Mouse (Mus musculus) neural tube, embryonic 15.5 days (tissue): Measurements from ENCODE around the gene Wdr49. TPM values are rescaled to one million over a fixed set of nuclear protein-coding genes. Genes with fewer than 3 reads are reported as not detected.

ENCODE experiments used
- ATAC-seq: fragments of 200-750 bp; cut with Nextera tagmentation; 2 replicates; pipeline ENCODE4 v1.8.0; 2017; ENCODE audit warnings: mild to moderate bottlenecking, moderate TSS enrichment, moderate library complexity; ENCODE audit not compliant: low FRiP score
- H3K27ac ChIP-seq: fragments of 300-500 bp; sonication (generic); replicated peaks from 2 replicates; pipeline ENCODE4 v1.5.1; 2015; ENCODE audit warnings: mild to moderate bottlenecking, inconsistent platforms
- H3K27me3 ChIP-seq: fragments of 300-500 bp; sonication (generic); replicated peaks from 2 replicates; pipeline ENCODE4 v1.6.1; 2015; ENCODE audit warnings: inconsistent platforms
- H3K36me3 ChIP-seq: fragments of 300-500 bp; sonication (generic); 2 replicates; pipeline ENCODE4 v1.6.1; 2015; ENCODE audit warnings: inconsistent platforms
- H3K4me1 ChIP-seq: fragments of 300-500 bp; sonication (generic); 2 replicates; pipeline ENCODE4 v1.6.1; 2015; ENCODE audit warnings: inconsistent platforms
- H3K4me2 ChIP-seq: fragments of 300-500 bp; sonication (generic); 2 replicates; pipeline ENCODE4 v1.6.1; 2015; ENCODE audit warnings: inconsistent platforms, mild to moderate bottlenecking, moderate library complexity
- H3K4me3 ChIP-seq: fragments of 300-500 bp; sonication (generic); replicated peaks from 2 replicates; pipeline ENCODE4 v1.5.1; 2015; ENCODE audit warnings: mild to moderate bottlenecking, inconsistent platforms
- H3K9ac ChIP-seq: fragments of 300-500 bp; sonication (generic); replicated peaks from 2 replicates; pipeline ENCODE4 v1.6.1; 2015; ENCODE audit warnings: mild to moderate bottlenecking, inconsistent platforms
- H3K9me3 ChIP-seq: fragments of 300-500 bp; sonication (generic); replicated peaks from 2 replicates; pipeline ENCODE4 v1.6.1; 2016; ENCODE audit warnings: inconsistent platforms
- WGBS: fragments of 180-500 bp; shearing (Covaris S2); methylation state at CpG from one replicate; pipeline ENCODE4 v1.1.7; 2015; ENCODE audit warnings: mixed read lengths; 5-methylcytosine and 5-hydroxymethylcytosine counted together
- polyA plus RNA-seq: library from polyadenylated mRNA; unstranded; fragments of >200 nt; fragmentation: Nextera tagmentation; extraction: Ambion mirVana; gene quantifications from 2 replicates; pipeline ENCODE4 v1.2.1, GENCODE M21; 2015

Gene Wdr49
- polyA plus RNA-seq, result 0.20 and 0.28 TPM in 2 replicates

DNA sequence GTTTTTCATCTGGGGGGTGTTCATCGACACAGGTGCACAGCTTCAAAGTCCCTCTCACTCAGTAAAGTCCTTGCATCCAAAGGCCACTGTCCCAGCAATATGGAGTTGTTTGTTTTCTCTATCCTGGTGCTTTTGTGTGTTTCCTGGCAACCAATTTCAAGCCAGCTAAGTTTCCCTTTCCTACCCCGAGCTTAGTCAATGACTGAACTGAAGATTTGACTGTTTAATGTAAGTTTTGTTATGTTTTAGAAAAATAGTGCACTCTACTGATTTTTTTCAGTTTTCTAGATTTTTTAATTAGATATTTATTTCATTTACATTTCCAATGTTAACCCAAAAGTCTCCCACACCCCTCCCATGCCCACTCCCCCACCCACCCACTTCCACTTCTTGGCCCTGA lies at the start of gene Wdr49:
Gene Wdr49, minus strand, starts transcription at position 101 of the 400 bp plus-strand sequence.
- Histone ChIP-seq H3K36me3 (no peaks in the 10 kb centered on the region), H3K9ac (no peak within 1 kb of the TSS), H3K9me3 (no peaks in the 10 kb centered on the region), H3K4me3 (no peak within 1 kb of the TSS), H3K27me3 (no peaks in the 10 kb centered on the region), H3K27ac (no peak within 1 kb of the TSS), H3K4me2 (no peak within 1 kb of the TSS), H3K4me1 (no peaks in the 10 kb centered on the region)
- no peak for ATAC-seq
- 41% methylated on average over 2 of the region's 2 CpGs for WGBS

DNA sequence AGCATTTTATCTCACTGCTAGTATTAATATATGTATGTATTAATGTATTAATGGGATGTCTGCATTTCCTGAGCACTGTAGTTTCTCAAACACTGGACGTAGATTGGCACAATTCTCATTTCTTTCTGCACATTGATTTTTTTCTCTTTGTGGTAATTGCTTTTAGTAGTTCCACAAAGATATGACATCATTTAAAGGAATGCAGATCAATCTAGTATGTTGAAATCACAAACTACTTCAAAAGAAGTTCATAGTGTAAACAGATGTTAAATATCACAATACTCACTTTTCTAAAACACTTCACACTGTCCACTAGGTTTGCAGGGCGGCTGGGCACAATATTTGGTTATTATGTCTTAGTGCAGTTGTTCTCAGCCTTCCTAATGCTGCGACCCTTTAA lies 49.1 kb upstream of the Wdr49 start:
- no peak for ATAC-seq
- Histone ChIP-seq H3K4me3 (no peak overlapping the region), H3K27ac (no peak overlapping the region), H3K4me1 (no peaks in the 10 kb centered on the region), H3K9ac (no peak overlapping the region), H3K4me2 (no peak overlapping the region), H3K36me3 (peaks cover 11% of the 10 kb centered on the region), H3K9me3 (no peaks in the 10 kb centered on the region), H3K27me3 (no peaks in the 10 kb centered on the region)
- 93% methylated on average over 3 of the region's 3 CpGs for WGBS

DNA sequence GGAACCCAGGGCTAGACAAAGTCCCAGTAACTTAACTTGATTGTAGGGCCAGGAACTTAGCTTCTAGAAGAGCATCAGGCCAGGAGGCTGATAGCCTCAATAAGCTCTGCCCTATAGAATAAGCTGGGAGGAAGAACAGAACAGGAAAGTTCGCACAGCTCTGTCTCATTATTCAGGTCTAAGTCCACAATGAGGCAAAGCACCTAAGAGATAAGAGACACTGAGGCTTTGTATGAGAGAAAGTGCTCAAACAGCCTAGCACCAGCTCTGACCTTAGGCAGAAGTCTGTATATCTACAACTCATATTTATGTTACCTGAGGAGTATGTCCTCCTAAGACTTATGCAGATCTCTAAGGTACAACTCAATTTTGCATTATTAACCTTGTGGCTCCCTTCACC lies 40.6 kb upstream of the Wdr49 start:
- Histone ChIP-seq H3K4me2 (no peak overlapping the region), H3K4me1 (no peaks in the 10 kb centered on the region), H3K36me3 (peaks cover 20% of the 10 kb centered on the region), H3K27ac (no peak overlapping the region), H3K9ac (no peak overlapping the region), H3K9me3 (no peaks in the 10 kb centered on the region), H3K27me3 (no peaks in the 10 kb centered on the region), H3K4me3 (no peak overlapping the region)
- WGBS, result 100% methylated on average over 1 of the region's 1 CpGs
- no peak for ATAC-seq

DNA sequence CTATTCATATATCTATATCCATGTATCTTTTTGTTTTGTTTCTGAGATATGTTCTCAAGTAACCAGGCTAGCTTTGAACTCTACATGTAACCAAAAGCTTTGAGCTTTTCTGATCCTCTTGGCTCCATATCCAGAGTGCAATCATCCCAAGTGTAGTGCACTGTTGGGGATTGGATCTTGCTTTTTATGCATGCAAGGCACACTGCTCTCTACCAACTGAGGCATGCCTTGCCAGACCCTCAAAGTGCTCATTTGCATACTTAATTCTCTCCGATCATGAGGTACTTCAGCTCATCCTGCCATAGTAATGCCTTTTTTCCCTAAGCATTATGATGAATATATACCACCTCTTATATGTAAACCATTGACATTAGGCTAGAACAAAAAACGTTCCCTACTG lies 39.4 kb upstream of the Wdr49 start:
- no peak overlapping the region for H3K4me2 ChIP-seq
- H3K9ac ChIP-seq, result no peak overlapping the region
- H3K9me3 ChIP-seq, result no peaks in the 10 kb centered on the region
- 64% methylated on average over 2 of the region's 2 CpGs for WGBS
- no peak overlapping the region for H3K27ac ChIP-seq
- no peak; the same call in 1 of the 2 replicates for ATAC-seq
- peaks cover 12% of the 10 kb centered on the region for H3K36me3 ChIP-seq
- no peak overlapping the region for H3K4me3 ChIP-seq
- no peaks in the 10 kb centered on the region for H3K27me3 ChIP-seq
- H3K4me1 ChIP-seq, result no peaks in the 10 kb centered on the region

DNA sequence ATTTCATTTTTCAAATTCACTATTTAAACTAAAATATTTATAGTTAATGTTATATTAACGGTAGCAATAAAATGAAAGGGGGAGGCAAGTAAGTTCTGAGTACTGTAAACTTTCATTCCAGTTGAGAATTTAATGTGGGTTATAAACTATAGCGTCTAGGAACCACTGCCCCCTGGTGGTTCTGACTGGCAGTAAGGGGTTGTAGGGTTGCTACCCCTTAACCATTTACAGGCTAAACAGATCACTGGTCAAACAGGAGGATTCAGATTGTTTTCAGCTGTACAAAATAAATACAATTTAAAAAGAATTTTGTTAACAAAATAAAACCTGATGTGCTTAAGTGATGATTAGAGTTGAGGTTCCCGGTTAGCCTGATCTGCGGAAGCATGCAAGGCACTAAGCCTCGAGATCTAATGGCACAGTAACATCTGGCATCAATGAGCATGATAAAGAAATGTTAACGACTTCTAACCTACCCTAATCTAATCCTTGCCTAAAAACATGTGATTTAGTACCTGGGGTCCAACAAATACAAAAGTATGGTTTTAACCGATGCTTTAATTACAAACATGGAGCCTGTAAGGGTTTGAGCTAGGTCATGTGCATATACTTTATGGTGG lies 35.8 kb upstream of the Wdr49 start:
- H3K9ac ChIP-seq, result no peak overlapping the region
- H3K27ac ChIP-seq, result no peak overlapping the region
- peaks cover 16% of the 10 kb centered on the region for H3K36me3 ChIP-seq
- ATAC-seq, result no peak
- WGBS, result 79% methylated on average over 7 of the region's 7 CpGs
- H3K4me2 ChIP-seq, result no peak overlapping the region
- H3K4me1 ChIP-seq, result no peaks in the 10 kb centered on the region
- H3K9me3 ChIP-seq, result no peaks in the 10 kb centered on the region
- no peaks in the 10 kb centered on the region for H3K27me3 ChIP-seq
- H3K4me3 ChIP-seq, result no peak overlapping the region

DNA sequence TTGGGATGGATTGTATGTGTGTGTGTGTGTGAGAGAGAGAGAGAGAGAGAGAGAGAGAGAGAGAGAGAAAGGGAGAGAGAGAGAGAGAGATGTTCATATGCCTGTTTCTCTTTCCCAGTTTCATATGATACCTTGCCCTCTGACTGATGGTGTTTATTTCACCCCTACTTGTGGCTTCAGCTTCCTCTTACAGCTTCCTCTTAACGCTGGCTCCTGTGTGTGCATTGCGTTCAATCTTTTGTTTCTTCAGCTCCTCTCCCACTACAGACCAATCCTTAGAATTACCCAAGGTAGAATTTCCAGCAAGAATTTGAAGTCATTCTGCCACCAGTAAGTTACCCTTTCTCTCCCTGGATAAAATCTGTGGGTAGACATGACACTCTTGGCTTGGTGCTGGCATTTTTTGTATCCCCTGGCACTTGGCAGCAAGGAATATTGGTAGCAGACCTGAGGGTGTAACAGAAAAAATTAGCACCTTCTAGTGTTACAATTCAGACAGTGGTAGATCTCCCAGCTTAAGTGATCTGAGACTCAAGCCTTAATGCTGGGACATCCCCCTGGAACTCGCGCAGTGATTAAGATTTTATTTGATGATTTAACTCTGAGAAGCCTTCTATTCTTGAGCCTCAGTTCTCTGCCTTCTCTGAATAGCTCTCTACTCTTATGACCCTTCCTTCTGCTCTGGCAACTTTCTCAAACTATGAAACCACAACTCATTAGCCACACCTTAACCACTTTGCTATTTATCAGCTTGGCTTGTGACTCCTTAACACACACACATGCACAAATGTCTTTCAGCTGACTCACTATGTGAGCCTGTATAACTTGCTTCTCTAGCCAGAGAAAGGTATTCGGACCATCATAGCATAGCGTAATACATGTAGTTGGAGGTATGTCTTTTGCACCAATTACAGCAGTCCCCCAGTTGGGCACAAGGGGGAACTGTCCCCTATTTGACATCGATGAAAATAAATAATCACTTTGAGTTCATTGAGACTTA lies 17.3 kb upstream of the Wdr49 start:
- ATAC-seq, result no peak
- Histone ChIP-seq H3K9ac (no peak overlapping the region), H3K36me3 (no peaks in the 10 kb centered on the region), H3K4me3 (no peak overlapping the region), H3K27me3 (no peaks in the 10 kb centered on the region), H3K9me3 (no peaks in the 10 kb centered on the region), H3K4me1 (no peaks in the 10 kb centered on the region), H3K4me2 (no peak overlapping the region), H3K27ac (no peak overlapping the region)
- WGBS, result 89% methylated on average over 7 of the region's 7 CpGs

DNA sequence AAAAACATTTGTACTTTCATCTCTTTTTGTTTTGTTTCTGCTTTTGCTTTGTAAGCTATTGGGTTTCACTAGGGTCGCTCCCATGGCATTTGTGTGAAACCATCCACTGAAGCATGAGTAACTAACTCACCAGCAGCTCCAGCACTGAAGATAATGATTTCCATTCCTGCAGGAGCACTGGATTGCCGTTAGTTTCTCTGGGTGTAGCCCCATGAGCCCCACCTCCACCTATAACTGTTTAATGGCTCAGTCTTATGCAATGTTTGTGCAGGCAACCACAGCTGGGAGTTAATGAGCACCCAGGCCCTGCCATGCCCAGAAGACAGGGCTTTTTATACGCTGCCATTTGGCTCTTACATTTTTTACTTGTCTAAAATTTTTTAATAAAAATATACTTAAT lies 11.0 kb upstream of the Wdr49 start:
- ATAC-seq, result no peak
- H3K27me3 ChIP-seq, result no peaks in the 10 kb centered on the region
- H3K4me2 ChIP-seq, result no peak overlapping the region
- H3K4me1 ChIP-seq, result no peaks in the 10 kb centered on the region
- 53% methylated on average over 3 of the region's 3 CpGs for WGBS
- no peak overlapping the region for H3K27ac ChIP-seq
- H3K4me3 ChIP-seq, result no peak overlapping the region
- H3K36me3 ChIP-seq, result no peaks in the 10 kb centered on the region
- H3K9ac ChIP-seq, result no peak overlapping the region
- no peaks in the 10 kb centered on the region for H3K9me3 ChIP-seq

DNA sequence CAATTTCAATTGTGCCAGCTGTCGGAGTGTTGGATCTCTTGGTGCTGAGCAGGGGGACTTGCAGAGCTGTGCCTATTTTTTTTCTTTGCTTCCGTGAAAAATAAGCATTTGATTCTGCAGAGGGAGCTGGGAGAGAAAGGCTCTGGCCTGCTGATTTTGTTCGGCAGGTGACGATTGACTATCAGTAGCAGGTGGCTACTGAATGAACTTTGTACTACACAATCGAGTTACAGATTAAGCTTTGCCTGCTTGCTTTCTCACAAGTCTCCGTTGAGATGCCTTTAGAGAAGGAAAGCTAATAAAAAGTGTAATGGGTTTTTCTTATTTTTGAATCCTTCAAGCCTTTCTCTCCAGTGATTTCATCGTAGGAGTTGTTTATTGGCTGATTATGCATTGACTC lies 6.8 kb downstream of the Wdr49 start:
- no peak overlapping the region for H3K27ac ChIP-seq
- no peaks in the 10 kb centered on the region for H3K9me3 ChIP-seq
- H3K4me2 ChIP-seq, result no peak overlapping the region
- no peak overlapping the region for H3K9ac ChIP-seq
- no peaks in the 10 kb centered on the region for H3K27me3 ChIP-seq
- H3K4me3 ChIP-seq, result no peak overlapping the region
- WGBS, result 77% methylated on average over 7 of the region's 7 CpGs
- H3K36me3 ChIP-seq, result no peaks in the 10 kb centered on the region
- ATAC-seq, result no peak
- no peaks in the 10 kb centered on the region for H3K4me1 ChIP-seq

DNA sequence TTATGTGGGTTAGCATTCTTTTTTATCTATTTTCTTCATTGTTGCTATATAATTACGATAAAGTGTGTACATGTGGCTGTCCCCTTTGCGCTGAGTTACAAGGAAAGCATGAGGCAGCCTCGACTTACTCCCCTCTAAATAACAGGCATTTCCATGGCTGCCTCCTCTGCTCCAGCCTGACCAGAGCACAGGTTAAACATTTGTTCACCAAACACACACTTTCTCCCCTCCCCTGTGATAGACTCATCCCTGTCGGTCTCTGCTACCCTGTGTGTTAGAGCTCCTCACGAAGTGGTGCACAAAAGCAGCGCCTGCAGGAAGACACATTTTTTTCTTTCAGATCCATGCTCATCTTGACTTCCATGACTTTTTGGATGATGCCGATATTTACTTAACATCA lies 7.3 kb downstream of the Wdr49 start:
- Histone ChIP-seq H3K27me3 (no peaks in the 10 kb centered on the region), H3K27ac (no peak overlapping the region), H3K9me3 (no peaks in the 10 kb centered on the region), H3K36me3 (no peaks in the 10 kb centered on the region), H3K4me2 (no peak overlapping the region), H3K9ac (no peak overlapping the region), H3K4me3 (no peak overlapping the region), H3K4me1 (no peaks in the 10 kb centered on the region)
- 89% methylated on average over 7 of the region's 7 CpGs for WGBS
- ATAC-seq, result no peak

DNA sequence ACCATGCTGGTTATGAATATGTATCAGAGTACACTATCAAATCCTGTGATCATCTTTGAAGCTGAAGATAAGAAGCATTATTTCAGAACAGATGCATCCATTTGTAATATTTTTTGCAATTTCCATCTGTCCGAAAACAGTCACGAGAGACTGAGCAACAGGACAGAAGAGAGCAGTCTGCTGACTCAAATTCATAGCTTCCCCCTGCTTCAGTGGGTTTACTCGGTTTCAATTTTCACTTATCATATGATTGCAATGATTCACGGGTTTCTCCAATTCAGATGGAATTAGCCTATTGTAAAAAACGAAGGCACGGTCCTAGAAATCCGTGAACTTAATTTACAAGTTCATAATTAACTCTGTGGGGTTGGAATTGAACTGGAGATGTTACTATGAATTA lies 13.8 kb downstream of the Wdr49 start:
- H3K4me2 ChIP-seq, result no peak overlapping the region
- no peak overlapping the region for H3K27ac ChIP-seq
- no peaks in the 10 kb centered on the region for H3K4me1 ChIP-seq
- no peaks in the 10 kb centered on the region for H3K36me3 ChIP-seq
- H3K9me3 ChIP-seq, result no peaks in the 10 kb centered on the region
- no peaks in the 10 kb centered on the region for H3K27me3 ChIP-seq
- 85% methylated on average over 7 of the region's 7 CpGs for WGBS
- no peak for ATAC-seq
- no peak overlapping the region for H3K9ac ChIP-seq
- H3K4me3 ChIP-seq, result no peak overlapping the region

DNA sequence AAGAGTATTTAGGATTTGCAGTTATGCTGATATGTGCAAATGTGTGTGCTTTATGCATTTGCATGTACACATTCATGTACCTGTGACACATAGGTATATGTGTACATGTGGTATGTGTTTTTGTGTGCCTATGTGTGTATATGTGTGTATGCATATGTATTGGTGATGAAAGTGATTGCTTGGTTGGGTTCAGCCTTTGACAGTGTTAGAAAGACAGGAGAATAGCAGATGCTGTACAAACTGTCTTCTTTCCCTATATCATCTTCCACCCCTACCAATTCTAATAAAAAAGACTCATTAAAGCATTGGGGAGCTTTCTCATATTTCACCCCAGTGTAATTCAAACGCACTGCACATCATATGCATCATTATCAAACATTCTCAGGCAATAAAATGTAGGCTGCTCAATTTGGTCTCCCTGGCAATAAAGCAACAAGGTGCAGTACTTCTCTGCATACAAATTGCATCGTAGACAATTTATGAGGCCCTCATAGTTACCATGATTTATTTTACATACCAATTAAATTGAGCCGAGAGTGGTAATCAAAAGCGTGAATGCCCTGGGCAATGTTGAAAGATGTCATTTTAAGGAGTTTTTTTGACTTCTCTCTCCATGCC lies 51.3 kb downstream of the Wdr49 start:
- no peaks in the 10 kb centered on the region for H3K4me1 ChIP-seq
- 33% methylated on average over 4 of the region's 4 CpGs for WGBS
- no peak overlapping the region for H3K27ac ChIP-seq
- no peak overlapping the region for H3K4me3 ChIP-seq
- no peak overlapping the region for H3K9ac ChIP-seq
- H3K4me2 ChIP-seq, result no peak overlapping the region
- no peaks in the 10 kb centered on the region for H3K36me3 ChIP-seq
- H3K27me3 ChIP-seq, result no peaks in the 10 kb centered on the region
- no peaks in the 10 kb centered on the region for H3K9me3 ChIP-seq
- ATAC-seq, result peak; percentile 89

DNA sequence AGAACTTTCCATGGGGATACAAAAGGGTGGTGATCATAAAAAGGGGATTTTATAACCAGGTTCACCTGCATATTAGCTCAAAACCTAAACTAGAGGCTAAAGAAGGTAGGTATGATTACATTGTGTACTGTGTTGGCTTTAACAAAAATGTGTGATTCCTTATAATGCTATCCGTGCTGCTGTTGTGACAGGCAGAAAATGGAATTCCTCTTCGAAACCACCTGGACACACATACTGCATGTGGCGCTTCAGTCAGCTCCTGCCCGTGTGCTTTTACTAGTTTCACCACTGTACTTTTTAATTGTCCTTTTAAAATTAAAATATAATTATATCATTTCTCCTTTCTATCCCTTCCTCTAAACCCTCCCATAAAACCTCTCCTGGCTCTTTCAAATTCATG lies 86.0 kb downstream of the Wdr49 start:
- no peak; the same call in 1 of the 2 replicates for ATAC-seq
- H3K4me3 ChIP-seq, result no peak overlapping the region
- H3K9ac ChIP-seq, result no peak overlapping the region
- H3K4me2 ChIP-seq, result no peak overlapping the region
- no peaks in the 10 kb centered on the region for H3K27me3 ChIP-seq
- no peaks in the 10 kb centered on the region for H3K36me3 ChIP-seq
- H3K27ac ChIP-seq, result no peak overlapping the region
- H3K9me3 ChIP-seq, result no peaks in the 10 kb centered on the region
- WGBS, result 86% methylated on average over 4 of the region's 4 CpGs
- H3K4me1 ChIP-seq, result peaks cover 8% of the 10 kb centered on the region
